Mouse (Mus musculus): Measurements from ENCODE around the gene Clec2d.

Gene Clec2d

DNA sequence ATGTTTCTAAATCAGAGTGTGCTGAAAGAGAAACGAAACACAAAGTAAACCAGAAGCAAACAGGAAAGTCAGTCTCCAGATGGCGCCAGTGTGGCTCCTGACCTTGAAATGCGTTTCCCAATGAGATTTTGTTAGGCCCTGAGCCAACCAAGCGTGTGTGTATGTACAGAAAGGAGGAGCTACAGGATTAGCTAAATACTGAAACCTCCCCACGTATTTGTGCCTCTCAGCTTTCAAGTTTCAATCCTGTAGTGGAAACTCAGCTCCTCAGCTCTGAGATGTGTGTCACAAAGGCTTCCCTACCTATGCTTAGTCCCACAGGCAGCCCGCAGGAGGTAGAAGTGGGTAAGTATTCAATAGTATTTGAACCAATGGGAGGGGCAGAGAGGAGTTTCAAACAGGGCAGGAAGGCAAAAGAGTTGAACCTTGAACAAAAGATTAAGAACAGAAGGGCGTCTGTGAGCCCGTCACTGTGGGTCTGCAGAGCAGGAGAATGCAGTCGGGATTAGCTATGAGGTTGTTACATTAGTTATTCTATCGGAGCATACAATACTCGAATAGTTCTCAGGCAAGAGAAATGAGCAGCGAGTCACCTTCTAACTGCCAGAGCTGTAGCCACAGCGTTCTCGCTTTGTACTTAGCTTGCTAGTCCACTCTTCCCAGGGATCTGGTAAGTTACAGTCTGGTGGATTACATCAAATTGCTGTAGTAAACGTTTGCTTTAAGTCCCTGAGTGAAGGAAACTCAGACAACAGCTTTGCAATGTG, at the start of gene Clec2d:
Gene Clec2d, plus strand, starts transcription at position 213 of the 767 bp plus-strand sequence.
- DNase-seq (ENCODE audit: low read depth): peak; percentile 100

- DNase-seq (ENCODE audit: low read depth): no peak
Observed at GRCm38 (mm10) chr6:129132604-129133341, 47.6 kb upstream of the Clec2d start.

GRCm38 (mm10) chr6:129146812-129147211, 33.6 kb upstream of the Clec2d start:
- DNase-seq (ENCODE audit: low read depth): peak; percentile 24

DNA sequence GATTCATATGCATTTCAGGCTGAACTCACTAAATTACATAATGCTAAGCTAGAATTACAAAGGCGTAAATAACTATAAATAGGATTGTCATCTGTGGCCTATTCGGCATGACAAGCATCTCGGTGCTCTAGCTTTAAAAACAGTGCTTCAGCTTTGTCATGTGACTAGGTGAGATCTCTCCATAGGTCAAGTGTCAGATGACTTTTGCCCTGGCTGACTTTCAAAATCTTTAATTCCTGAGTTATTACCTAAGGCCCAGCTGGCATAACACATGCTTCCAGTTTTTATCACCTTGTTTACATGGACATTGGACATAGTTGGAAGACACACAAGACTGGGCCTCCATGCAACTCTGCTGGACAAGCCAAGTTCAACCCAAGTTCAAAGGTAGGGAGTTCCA, 20.3 kb upstream of the Clec2d start:
- no peak for DNase-seq (ENCODE audit: low read depth)

DNA sequence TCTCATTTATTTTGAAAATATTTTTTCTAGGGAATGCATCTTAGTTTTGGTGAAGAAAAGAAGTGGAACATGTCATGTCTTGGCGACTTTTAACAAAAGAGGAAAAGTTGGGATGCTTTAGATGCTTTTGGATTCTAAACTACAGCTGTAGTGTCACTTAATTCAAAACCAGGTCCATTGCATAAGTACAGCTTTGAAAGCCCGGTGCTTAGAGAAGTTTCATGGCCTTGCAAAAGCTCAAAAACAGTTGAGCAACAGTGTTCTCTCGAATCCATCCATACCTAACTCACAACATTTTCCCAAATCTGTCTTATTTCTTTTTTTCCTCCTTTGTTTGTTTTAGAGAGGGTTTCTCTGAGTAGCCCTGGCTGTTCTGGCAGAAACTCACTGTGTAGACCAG, 19.3 kb upstream of the Clec2d start:
- DNase-seq (ENCODE audit: low read depth): no peak

- DNase-seq (ENCODE audit: low read depth): no peak
Observed at GRCm38 (mm10) chr6:129161951-129162350, 18.5 kb upstream of the Clec2d start.

DNA sequence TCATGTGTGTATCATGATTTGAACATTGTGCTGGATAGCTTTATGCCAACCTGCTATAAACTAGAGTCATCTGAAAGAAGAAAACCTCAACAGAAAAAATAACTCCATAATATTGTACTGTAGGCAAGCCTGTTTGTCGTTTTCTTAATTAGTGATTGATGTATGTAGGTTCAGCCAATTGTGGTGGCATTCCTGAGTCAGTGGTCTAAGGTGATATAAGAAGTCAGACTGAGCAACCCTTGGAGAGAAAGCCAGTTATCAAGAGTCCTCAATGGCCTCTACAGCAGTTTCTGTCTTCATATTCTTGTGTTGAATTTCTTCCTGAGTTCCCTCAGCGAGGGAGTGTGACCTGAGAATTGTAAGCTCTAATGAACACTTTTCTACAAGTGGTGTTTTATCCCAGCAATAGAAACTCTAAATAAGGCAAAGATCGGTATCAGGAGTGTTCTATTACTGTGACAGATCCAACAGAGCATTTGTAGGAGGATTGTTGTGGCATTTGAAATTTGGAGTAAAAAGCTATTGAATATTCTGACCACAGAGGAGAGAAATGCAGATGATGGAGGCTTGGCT, 17.7 kb upstream of the Clec2d start:
- no peak for DNase-seq (ENCODE audit: low read depth)

- DNase-seq (ENCODE audit: low read depth): no peak
Observed at GRCm38 (mm10) chr6:129163606-129164005, 16.8 kb upstream of the Clec2d start.

DNA sequence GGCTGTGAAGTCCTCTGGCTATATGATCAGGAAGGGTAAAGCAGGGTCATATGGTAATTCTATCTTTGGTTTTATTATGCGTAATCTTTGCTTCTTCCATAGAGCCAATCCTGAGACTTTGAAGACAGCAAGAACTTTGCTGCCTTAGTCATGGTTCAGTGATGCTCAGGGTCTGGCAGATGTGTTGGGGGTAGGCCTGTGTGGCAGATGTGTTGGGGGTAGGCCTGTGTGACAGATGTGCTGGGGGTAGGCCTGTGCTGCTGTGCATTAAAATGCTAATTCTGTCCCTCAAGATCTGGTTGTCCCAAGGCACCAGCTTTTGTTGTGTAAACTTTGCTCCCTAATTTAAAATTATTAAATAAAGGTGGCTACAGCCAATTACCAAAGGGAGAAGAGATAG, 9.5 kb upstream of the Clec2d start:
- no peak for DNase-seq (ENCODE audit: low read depth)

DNA sequence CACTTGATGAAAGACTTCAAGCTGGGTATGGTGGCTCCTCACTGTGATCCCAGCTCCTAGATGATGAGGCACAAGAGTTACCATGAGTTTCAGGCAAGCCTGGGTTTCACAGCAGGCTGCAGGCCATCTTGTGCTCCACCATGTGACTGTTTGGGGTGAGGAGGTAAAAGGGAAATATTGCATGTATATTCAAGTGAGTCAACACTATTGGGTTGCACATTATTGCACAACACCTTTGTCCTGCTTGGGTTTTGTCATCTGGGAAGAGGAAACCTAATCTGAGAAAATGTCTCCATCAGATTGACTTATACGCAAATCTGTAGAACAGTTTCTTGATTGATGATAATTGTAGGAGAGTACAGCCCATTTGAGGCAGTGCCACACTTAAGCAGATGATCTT, 8.7 kb upstream of the Clec2d start:
- peak; percentile 55 for DNase-seq (ENCODE audit: low read depth)

GRCm38 (mm10) chr6:129174836-129175235, 5.6 kb upstream of the Clec2d start:
- DNase-seq (ENCODE audit: low read depth): no peak

- DNase-seq (ENCODE audit: low read depth): no peak
Observed at GRCm38 (mm10) chr6:129175612-129176011, 4.8 kb upstream of the Clec2d start.

- DNase-seq (ENCODE audit: low read depth): no peak
Observed at GRCm38 (mm10) chr6:129176621-129177020, 3.8 kb upstream of the Clec2d start.

DNA sequence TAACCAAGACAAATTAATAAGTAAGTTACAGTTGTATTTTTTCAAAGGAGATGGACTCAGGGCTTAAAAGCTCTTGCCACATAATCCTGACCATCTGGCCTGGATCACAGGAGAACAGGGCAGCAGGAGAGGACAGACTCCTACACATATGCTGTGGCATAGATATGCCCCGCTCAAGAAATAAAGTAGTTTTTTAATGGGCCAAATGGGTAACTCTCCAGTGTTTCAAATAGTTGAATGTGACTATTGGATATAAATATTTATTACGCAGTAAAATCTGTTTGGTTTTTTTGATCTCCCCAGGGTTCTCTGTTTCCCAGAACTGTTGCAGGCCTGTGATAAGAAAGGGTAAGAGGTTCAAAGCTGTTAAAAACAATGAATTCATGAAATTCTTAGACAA, 1.1 kb upstream of the Clec2d start:
- DNase-seq (ENCODE audit: low read depth): peak; percentile 70

DNA sequence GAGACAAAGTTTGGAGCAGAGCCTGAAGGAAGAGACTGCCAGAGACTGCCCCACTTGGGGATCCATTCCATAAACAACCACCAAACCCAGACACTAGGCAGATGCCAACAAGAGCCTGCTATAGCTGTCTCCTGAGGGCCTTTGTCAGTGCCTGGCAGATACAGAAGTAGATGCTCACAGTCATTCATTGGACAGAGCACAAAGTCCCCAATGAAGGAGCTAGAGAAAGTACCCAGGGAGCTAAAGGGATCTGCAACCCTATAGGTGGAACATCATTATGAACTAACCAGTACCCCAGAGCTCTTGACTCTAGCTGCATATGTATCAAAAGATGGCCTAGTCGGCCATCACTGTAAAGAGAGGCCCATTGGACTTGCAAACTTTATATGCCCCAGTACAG, 584 bp upstream of the Clec2d start:
- peak; percentile 38 for DNase-seq (ENCODE audit: low read depth)

DNA sequence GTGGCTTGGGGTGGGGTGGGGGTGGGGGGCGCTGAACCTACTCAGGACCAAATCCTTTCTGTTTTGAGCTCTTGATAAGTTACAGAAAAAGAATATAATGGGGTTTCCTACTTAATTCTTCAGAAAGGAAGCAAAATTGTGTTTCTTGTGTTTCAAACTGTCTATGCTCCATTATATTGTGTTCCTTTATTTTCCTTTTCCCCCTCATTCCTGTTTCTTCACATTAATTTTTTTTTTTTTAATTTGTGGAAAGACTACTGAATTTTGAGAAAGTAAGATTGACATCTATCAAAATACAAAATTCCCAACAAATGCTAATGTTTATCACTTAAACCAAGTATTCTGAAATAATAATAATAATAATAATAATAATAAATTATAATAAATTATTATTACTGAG, 834 bp downstream of the Clec2d start:
- DNase-seq (ENCODE audit: low read depth): no peak

DNA sequence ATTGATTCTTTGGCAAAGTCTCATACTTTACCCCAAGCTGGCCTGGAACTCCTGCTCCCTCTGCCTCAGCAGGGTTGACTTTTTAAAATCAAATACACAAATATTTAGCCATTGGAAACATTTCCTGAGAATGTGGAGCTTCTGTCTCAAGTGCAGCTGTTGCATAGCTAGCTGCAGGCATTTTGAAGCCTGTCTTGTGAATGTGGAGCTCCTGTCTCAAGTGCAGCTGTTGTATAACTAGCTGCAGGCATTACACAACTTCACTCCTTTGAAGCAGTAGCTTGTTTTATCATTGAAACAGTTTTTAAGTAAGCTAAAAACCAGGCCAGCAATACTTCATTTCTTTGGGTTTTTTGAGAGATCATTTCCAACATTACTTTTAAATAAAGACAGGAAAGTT, 1.3 kb downstream of the Clec2d start:
- peak; percentile 73 for DNase-seq (ENCODE audit: low read depth)

DNA sequence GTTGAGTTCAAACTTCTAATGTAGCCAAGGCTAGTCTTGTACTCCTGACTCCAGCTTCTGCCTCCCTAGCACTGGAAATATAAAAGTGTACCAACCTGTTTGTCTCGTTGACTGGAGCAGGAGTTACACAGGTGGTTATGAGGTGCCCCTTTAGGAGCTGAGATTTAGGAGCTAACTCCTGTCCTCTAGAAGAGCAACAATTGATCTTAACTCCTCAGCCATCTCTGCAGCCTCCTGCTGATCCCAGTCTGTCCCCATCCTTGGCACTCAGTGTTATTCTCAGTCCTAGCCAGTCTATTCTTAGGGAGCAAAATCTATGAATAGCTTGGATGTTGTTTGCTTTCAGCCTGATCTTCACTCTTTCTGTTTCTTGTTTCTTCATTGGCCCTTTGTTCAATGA, 2.1 kb downstream of the Clec2d start:
- DNase-seq (ENCODE audit: low read depth): peak; percentile 50

DNA sequence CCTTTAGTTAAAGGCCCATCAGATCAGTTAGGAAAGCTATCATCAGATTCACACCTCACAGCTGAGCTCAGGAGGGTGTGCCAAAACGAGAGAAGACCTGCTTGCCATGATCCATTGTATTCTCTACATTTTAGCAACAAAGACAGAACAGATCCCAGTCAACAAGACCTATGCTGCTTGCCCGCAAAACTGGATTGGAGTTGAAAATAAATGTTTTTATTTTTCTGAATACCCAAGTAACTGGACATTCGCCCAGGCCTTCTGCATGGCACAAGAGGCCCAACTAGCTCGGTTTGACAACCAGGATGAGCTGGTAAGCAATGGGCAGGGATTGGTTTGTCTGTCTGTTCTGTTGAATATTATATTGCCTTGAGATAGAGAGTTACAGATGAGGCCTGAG, 3.6 kb downstream of the Clec2d start:
- DNase-seq (ENCODE audit: low read depth): peak; percentile 43

GRCm38 (mm10) chr6:129184788-129185187, 4.4 kb downstream of the Clec2d start:
- DNase-seq (ENCODE audit: low read depth): no peak

DNA sequence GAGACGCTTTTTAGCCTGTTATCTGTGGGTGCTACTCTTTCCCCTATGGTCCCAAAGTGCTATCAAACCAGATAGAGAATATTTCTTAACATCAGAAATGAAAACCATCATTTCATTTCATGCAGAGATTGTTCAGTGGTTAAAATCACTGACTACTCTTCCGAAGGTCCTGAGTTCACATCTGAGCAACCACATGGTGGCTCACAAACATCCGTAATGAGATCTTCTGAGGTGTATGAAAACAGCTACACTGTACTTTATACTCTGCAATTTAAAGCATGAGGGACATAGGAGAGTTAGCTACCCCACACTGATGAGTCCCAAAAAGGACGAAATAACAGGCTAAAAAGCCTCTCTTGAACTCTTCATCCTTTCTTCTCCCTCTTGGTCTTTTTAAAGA, 5.6 kb downstream of the Clec2d start:
- DNase-seq (ENCODE audit: low read depth): no peak

DNA sequence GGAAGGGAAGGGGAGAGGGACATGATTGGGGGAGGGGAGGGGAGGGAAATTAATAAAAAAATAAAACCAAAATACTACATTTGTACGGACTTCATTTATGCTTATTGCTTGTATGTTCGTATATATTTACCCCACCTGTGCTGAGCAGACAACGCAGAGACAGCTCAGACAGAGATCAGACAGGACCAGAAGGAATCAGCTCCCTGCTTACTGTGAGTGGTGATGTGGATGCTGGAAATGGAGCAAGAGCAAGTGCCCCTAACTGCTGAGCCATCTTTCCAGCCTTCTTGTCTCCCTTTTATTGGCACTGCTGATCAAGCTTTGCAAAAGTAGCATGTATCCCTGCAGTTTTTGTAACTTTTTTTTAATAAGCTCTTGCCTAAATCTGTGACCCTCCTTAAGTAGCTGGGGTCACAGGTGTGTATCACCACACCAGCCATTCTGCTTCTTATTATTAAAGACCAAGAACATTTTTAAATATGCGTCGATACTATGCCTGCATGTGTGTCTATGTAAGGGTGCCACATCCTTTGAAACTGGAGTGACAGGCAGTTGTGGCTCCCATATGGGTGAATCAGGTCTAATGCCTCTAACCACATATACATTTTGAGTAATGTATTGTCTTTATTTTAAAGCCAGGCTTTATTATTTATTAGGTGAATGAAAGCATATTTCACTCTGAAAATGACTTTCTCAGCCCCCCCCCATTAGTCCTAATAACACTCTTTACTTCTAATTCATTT, 6.2 kb downstream of the Clec2d start:
- DNase-seq (ENCODE audit: low read depth): peak; percentile 34
